Mouse (Mus musculus) neural tube, embryonic 12.5 days (tissue): ENCODE results near the gene Rnf39. TPM values are rescaled to one million over a fixed set of nuclear protein-coding genes. Genes with fewer than 3 reads are reported as not detected.
A peak's percentile ranks its signal among the peaks of the same experiment; 100 is the strongest.

ENCODE experiments used
- ATAC-seq: fragments of 200-750 bp; cut with Nextera tagmentation; 2 replicates; pipeline ENCODE4 v1.8.0; 2017; ENCODE audit warnings: low read depth, mild to moderate bottlenecking, moderate TSS enrichment, moderate library complexity; ENCODE audit not compliant: low FRiP score
- H3K27ac ChIP-seq: fragments of 300-500 bp; sonication (generic); 2 replicates; pipeline ENCODE4 v1.5.1; 2016
- H3K27me3 ChIP-seq: fragments of 300-500 bp; sonication (generic); replicated peaks from 2 replicates; pipeline ENCODE4 v1.6.1; 2016; ENCODE audit warnings: mild to moderate bottlenecking
- H3K36me3 ChIP-seq: fragments of 300-500 bp; sonication (generic); 2 replicates; pipeline ENCODE4 v1.6.1; 2016; ENCODE audit warnings: mild to moderate bottlenecking
- H3K4me1 ChIP-seq: fragments of 300-500 bp; sonication (generic); 2 replicates; pipeline ENCODE4 v1.6.1; 2016
- H3K4me2 ChIP-seq: fragments of 300-500 bp; sonication (generic); replicated peaks from 2 replicates; pipeline ENCODE4 v1.6.1; 2016; ENCODE audit warnings: mild to moderate bottlenecking
- H3K4me3 ChIP-seq: fragments of 300-500 bp; sonication (generic); 2 replicates; pipeline ENCODE4 v1.5.1; 2016
- H3K9ac ChIP-seq: fragments of 300-500 bp; sonication (generic); 2 replicates; pipeline ENCODE4 v1.6.1; 2016; ENCODE audit warnings: mild to moderate bottlenecking
- H3K9me3 ChIP-seq: fragments of 300-500 bp; sonication (generic); 2 replicates; pipeline ENCODE4 v1.6.1; 2016; ENCODE audit warnings: mild to moderate bottlenecking
- WGBS: fragments of 180-500 bp; shearing (Covaris S2); methylation state at CpG from one replicate; pipeline ENCODE4 v1.1.7; 2016; 5-methylcytosine and 5-hydroxymethylcytosine counted together
- polyA plus RNA-seq: library from polyadenylated mRNA; unstranded; fragments of >200 nt; fragmentation: Nextera tagmentation; extraction: Ambion mirVana; gene quantifications from 2 replicates; pipeline ENCODE4 v1.2.1, GENCODE M21; 2016

The Rnf39 gene
- 0.41 and 1.3 TPM in 2 replicates for polyA plus RNA-seq

GRCm38 (mm10) chr17:36942791-36943471, at the start of gene Rnf39:
Gene Rnf39 (plus strand): TSS chr17:36942918.
- peak within 1 kb of the TSS; percentile 66 for H3K4me2 ChIP-seq
- H3K9me3 ChIP-seq: no peaks in the 10 kb centered on the region
- peak within 1 kb of the TSS; percentile 34 for H3K4me3 ChIP-seq
- H3K9ac ChIP-seq: peak within 1 kb of the TSS; percentile 58
- peaks cover 28% of the 10 kb centered on the region for H3K4me1 ChIP-seq
- 3% methylated on average over 59 of the region's 59 CpGs for WGBS
- no peaks in the 10 kb centered on the region for H3K36me3 ChIP-seq
- no peak for ATAC-seq
- peaks cover 43% of the 10 kb centered on the region for H3K27me3 ChIP-seq
- H3K27ac ChIP-seq: no peak within 1 kb of the TSS

GRCm38 (mm10) chr17:36893387-36893786, 49.3 kb upstream of the Rnf39 start:
- 85% methylated on average over 5 of the region's 5 CpGs for WGBS
- ATAC-seq: no peak

GRCm38 (mm10) chr17:36896583-36896982, 46.1 kb upstream of the Rnf39 start:
- Histone ChIP-seq H3K36me3 (no peaks in the 10 kb centered on the region), H3K27me3 (no peaks in the 10 kb centered on the region), H3K27ac (no peak overlapping the region), H3K4me3 (no peak overlapping the region), H3K9me3 (no peaks in the 10 kb centered on the region), H3K4me2 (no peak overlapping the region), H3K9ac (no peak overlapping the region), H3K4me1 (no peaks in the 10 kb centered on the region)
- WGBS: 94% methylated on average over 1 of the region's 1 CpGs
- no peak for ATAC-seq

More at GRCm38 (mm10) chr17:36893387-36893786, 49.3 kb upstream of the Rnf39 start:
- no peaks in the 10 kb centered on the region for H3K9me3 ChIP-seq
- H3K27ac ChIP-seq: no peak overlapping the region
- H3K4me2 ChIP-seq: no peak overlapping the region
- H3K4me1 ChIP-seq: no peaks in the 10 kb centered on the region
- H3K4me3 ChIP-seq: no peak overlapping the region
- H3K36me3 ChIP-seq: no peaks in the 10 kb centered on the region
- H3K27me3 ChIP-seq: no peaks in the 10 kb centered on the region
- no peak overlapping the region for H3K9ac ChIP-seq

- Histone ChIP-seq H3K27me3 (no peaks in the 10 kb centered on the region), H3K4me1 (no peaks in the 10 kb centered on the region), H3K4me2 (no peak overlapping the region), H3K36me3 (no peaks in the 10 kb centered on the region), H3K9ac (no peak overlapping the region), H3K9me3 (no peaks in the 10 kb centered on the region), H3K4me3 (no peak overlapping the region), H3K27ac (no peak overlapping the region)
- ATAC-seq: no peak
Observed at GRCm38 (mm10) chr17:36897065-36897464, 45.7 kb upstream of the Rnf39 start.

GRCm38 (mm10) chr17:36897552-36898205, 45.0 kb upstream of the Rnf39 start, which contains the start of gene Trim31:
Gene Trim31 (plus strand): TSS chr17:36898118.
- Histone ChIP-seq H3K27me3 (no peaks in the 10 kb centered on the region), H3K9ac (no peak within 1 kb of the TSS), H3K9me3 (no peaks in the 10 kb centered on the region), H3K4me2 (no peak within 1 kb of the TSS), H3K36me3 (no peaks in the 10 kb centered on the region), H3K4me3 (no peak within 1 kb of the TSS), H3K4me1 (no peaks in the 10 kb centered on the region), H3K27ac (no peak within 1 kb of the TSS)
- 71% methylated on average over 6 of the region's 6 CpGs for WGBS
- no peak for ATAC-seq

GRCm38 (mm10) chr17:36899376-36899775, 43.3 kb upstream of the Rnf39 start:
- WGBS: 88% methylated on average over 4 of the region's 4 CpGs
- Histone ChIP-seq H3K4me1 (no peaks in the 10 kb centered on the region), H3K9ac (no peak overlapping the region), H3K4me2 (no peak overlapping the region), H3K27ac (no peak overlapping the region), H3K27me3 (no peaks in the 10 kb centered on the region), H3K9me3 (no peaks in the 10 kb centered on the region), H3K4me3 (no peak overlapping the region), H3K36me3 (no peaks in the 10 kb centered on the region)
- no peak for ATAC-seq

GRCm38 (mm10) chr17:36900001-36900400, 42.7 kb upstream of the Rnf39 start:
- no peak for ATAC-seq
- no peak overlapping the region for H3K4me2 ChIP-seq

GRCm38 (mm10) chr17:36900691-36901090, 42.0 kb upstream of the Rnf39 start:
- H3K9ac ChIP-seq: no peak overlapping the region
- H3K4me2 ChIP-seq: no peak overlapping the region
- no peaks in the 10 kb centered on the region for H3K36me3 ChIP-seq
- H3K9me3 ChIP-seq: no peaks in the 10 kb centered on the region
- H3K27ac ChIP-seq: no peak overlapping the region
- ATAC-seq: no peak
- WGBS: 51% methylated on average over 1 of the region's 1 CpGs
- no peak overlapping the region for H3K4me3 ChIP-seq
- no peaks in the 10 kb centered on the region for H3K27me3 ChIP-seq
- no peaks in the 10 kb centered on the region for H3K4me1 ChIP-seq

More at GRCm38 (mm10) chr17:36900001-36900400, 42.7 kb upstream of the Rnf39 start:
- no peak overlapping the region for H3K27ac ChIP-seq
- no peaks in the 10 kb centered on the region for H3K4me1 ChIP-seq
- H3K36me3 ChIP-seq: no peaks in the 10 kb centered on the region
- H3K4me3 ChIP-seq: no peak overlapping the region
- WGBS: 89% methylated on average over 5 of the region's 5 CpGs
- no peak overlapping the region for H3K9ac ChIP-seq
- H3K9me3 ChIP-seq: no peaks in the 10 kb centered on the region
- H3K27me3 ChIP-seq: no peaks in the 10 kb centered on the region

GRCm38 (mm10) chr17:36903651-36904050, 39.1 kb upstream of the Rnf39 start:
- no peaks in the 10 kb centered on the region for H3K36me3 ChIP-seq
- no peak overlapping the region for H3K27ac ChIP-seq
- no peak overlapping the region for H3K4me3 ChIP-seq
- 77% methylated on average over 3 of the region's 3 CpGs for WGBS
- no peak for ATAC-seq
- H3K9me3 ChIP-seq: no peaks in the 10 kb centered on the region
- H3K4me2 ChIP-seq: no peak overlapping the region
- no peaks in the 10 kb centered on the region for H3K27me3 ChIP-seq
- H3K9ac ChIP-seq: no peak overlapping the region
- H3K4me1 ChIP-seq: no peaks in the 10 kb centered on the region

GRCm38 (mm10) chr17:36908235-36908634, 34.5 kb upstream of the Rnf39 start:
- H3K27me3 ChIP-seq: no peaks in the 10 kb centered on the region
- no peak overlapping the region for H3K4me3 ChIP-seq
- H3K9ac ChIP-seq: no peak overlapping the region
- no peaks in the 10 kb centered on the region for H3K36me3 ChIP-seq
- 34% methylated on average over 1 of the region's 1 CpGs for WGBS
- no peaks in the 10 kb centered on the region for H3K4me1 ChIP-seq
- no peak overlapping the region for H3K27ac ChIP-seq
- no peak overlapping the region for H3K4me2 ChIP-seq
- ATAC-seq: no peak
- H3K9me3 ChIP-seq: no peaks in the 10 kb centered on the region

GRCm38 (mm10) chr17:36909802-36910201, 32.9 kb upstream of the Rnf39 start:
- Histone ChIP-seq H3K4me1 (no peaks in the 10 kb centered on the region), H3K4me3 (no peak overlapping the region), H3K9ac (no peak overlapping the region), H3K4me2 (no peak overlapping the region), H3K27me3 (no peaks in the 10 kb centered on the region), H3K27ac (no peak overlapping the region), H3K36me3 (no peaks in the 10 kb centered on the region), H3K9me3 (no peaks in the 10 kb centered on the region)
- 67% methylated on average over 4 of the region's 4 CpGs for WGBS
- no peak for ATAC-seq

GRCm38 (mm10) chr17:36912031-36912430, 30.7 kb upstream of the Rnf39 start:
- H3K9me3 ChIP-seq: no peaks in the 10 kb centered on the region
- H3K27me3 ChIP-seq: no peaks in the 10 kb centered on the region
- H3K4me2 ChIP-seq: no peak overlapping the region
- 86% methylated on average over 2 of the region's 2 CpGs for WGBS
- H3K4me3 ChIP-seq: no peak overlapping the region
- ATAC-seq: no peak
- no peaks in the 10 kb centered on the region for H3K4me1 ChIP-seq
- no peak overlapping the region for H3K27ac ChIP-seq
- H3K36me3 ChIP-seq: no peaks in the 10 kb centered on the region
- H3K9ac ChIP-seq: no peak overlapping the region

GRCm38 (mm10) chr17:36914108-36914507, 28.6 kb upstream of the Rnf39 start:
- H3K4me3 ChIP-seq: no peak overlapping the region
- H3K27me3 ChIP-seq: no peaks in the 10 kb centered on the region
- H3K27ac ChIP-seq: no peak overlapping the region
- no peaks in the 10 kb centered on the region for H3K4me1 ChIP-seq
- no peaks in the 10 kb centered on the region for H3K9me3 ChIP-seq
- no peak overlapping the region for H3K4me2 ChIP-seq
- 13% methylated on average over 2 of the region's 2 CpGs for WGBS
- no peak overlapping the region for H3K9ac ChIP-seq
- H3K36me3 ChIP-seq: no peaks in the 10 kb centered on the region
- ATAC-seq: no peak
